Mouse (Mus musculus) cerebral cortex, adult 2 months (tissue): Measurements from ENCODE around the gene Fbxo30.

ENCODE experiments used
- WGBS: fragments of 180-500 bp; shearing (Covaris S2); methylation state at CpG from one replicate; pipeline ENCODE4 v1.1.7; 2018; 5-methylcytosine and 5-hydroxymethylcytosine counted together

The Fbxo30 gene

DNA sequence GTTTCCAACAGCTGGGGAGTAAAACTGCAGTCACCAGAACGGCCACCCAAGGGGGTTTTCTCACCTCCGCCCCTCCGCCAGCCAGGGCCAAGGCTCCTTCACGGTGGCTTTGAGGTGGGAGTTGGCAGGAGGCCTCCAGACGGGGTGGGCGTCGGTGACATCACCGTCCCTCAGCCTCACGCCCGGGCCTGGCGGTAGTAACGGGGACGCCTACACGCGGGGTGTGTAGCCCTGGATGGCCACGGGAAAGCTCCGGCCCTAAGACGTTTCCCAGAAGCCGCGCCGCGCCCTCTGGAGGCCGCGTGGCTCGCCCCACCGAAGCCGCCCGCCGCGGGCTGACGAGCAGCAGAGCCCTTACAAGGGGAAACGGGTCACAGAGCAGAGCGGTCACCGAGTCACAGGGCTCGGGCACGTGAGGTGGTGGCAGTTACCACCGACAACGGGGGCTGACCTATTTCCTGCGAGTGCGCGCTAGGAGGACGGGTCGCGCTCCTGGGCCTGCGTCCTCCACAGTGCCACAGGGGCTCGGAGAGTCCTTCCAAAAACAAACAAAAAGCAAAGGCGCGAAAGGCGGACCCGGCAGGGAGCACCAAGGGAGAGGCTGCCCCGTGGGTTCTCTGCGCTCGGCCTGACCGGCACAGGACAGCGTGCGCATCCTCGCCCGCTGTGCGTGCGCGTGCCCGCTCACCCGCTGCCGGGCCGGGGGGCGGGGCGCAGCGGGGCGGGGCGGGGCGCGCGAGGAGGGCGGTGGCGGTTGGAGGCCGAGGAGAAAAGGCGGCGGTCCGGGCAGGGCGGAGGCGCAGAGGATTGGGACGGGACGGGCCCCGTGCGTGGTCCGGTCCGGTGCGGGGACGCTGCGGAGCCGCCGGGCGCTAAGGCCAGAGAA, at the start of gene Fbxo30:
Gene Fbxo30, plus strand, starts transcription at position 753 of the 886 bp plus-strand sequence.
- WGBS = under 1% methylated on average over 89 of the region's 93 CpGs

DNA sequence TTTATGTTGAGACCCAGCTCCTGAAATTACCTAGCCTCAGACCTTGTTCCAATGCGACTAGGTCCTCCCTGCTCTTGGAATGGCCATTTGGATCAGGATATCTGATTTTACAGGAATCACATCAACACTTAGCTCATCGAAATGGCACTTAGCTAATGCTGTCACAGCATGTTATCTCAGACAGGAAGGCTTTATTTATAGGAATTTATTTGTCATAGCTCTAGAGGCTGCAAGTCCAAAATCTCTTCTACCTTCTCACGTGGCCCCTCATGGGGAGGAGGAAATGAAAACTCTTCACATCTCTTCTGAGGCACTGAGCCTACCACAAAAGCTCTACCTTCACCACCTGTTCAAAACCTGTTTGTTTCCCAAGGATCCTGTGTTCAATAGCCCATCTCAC, 47.9 kb upstream of the Fbxo30 start:
- WGBS = 68% methylated on average over 3 of the region's 3 CpGs

DNA sequence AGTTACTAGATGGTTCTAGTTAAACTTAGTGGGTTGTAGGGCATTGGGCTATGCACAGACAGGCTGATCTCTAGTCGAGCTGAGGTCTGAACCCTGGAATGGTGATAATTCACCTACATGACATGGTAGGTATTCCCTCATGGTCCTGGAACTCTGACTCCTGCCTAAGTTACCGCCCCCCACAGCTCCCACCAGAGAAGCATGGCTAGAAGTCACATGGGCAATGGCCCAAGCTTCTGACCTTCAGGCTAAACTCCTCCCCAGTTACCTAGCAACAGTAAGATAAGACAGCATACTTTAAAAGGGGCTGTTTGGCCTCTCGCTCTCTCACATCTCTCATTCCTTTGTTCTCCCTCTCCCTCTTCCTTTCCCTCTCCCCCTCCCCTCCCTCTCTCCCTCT, 38.1 kb upstream of the Fbxo30 start:
- 86% methylated on average over 3 of the region's 3 CpGs for WGBS

GRCm38 (mm10) chr10:11248210-11248609, 32.9 kb upstream of the Fbxo30 start:
- 73% methylated on average over 3 of the region's 3 CpGs for WGBS

DNA sequence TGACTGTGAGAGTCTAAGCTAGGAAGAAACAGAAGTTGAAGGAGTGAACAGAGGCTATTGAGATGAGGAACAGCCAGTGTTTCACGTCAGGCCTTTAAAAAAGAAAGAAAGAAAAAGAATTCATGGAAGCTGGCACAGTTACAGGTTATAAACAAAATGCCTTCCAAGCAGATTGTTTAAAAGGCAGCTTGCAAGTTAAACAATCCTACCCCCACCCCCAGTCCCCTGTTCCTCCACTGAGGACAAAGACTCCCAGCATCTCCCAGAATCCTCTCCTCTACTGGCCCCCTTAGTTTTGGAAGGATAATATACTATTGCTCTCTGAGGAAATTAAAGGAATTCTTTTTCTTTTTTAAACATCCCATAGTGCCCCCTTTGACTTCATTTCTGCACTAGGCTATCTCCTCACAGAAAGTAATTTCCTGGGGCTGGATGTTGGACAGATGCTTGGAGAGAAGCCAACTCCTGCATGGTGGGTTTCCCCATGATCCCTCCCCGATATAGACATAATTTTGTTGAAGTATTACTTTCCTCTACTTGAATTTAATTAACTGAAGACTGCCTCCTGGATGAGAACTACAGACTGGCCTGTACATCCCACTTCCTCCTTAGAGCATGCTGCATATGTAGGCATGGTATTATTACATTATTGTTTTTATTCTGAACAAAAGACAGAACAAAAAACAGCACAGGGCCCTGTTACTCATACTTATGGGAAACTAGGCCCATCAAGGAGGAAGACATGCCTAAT, 30.7 kb upstream of the Fbxo30 start:
- 43% methylated on average over 2 of the region's 2 CpGs for WGBS

GRCm38 (mm10) chr10:11253581-11253980, 27.5 kb upstream of the Fbxo30 start:
- 90% methylated on average over 4 of the region's 4 CpGs for WGBS

- 89% methylated on average over 2 of the region's 2 CpGs for WGBS
Observed at GRCm38 (mm10) chr10:11262292-11262691, 18.8 kb upstream of the Fbxo30 start.

- WGBS = 91% methylated on average over 2 of the region's 2 CpGs
Observed at GRCm38 (mm10) chr10:11263795-11264194, 17.3 kb upstream of the Fbxo30 start.

DNA sequence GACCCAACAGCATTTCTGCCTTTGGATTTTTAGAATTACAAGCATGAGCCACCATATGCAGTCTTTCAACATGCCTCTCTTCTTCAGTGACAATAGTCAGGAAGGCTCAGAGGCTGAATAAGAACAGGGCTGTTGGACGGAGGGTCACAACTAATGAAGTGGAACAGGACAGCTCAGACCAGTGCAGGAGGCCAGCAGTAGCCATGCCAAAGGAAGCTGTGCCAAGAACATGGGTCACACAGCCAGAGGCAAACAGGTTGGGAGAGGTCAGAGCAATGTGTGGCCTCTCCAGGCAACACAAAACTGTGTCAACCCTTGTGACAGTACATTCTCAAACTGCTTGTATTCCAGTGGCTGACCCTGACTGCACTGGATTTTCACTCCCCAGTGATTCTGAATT, 6.7 kb upstream of the Fbxo30 start:
- WGBS = 61% methylated on average over 1 of the region's 1 CpGs

- WGBS = 4% methylated on average over 6 of the region's 6 CpGs
Observed at GRCm38 (mm10) chr10:11280235-11280577, 924 bp upstream of the Fbxo30 start.

DNA sequence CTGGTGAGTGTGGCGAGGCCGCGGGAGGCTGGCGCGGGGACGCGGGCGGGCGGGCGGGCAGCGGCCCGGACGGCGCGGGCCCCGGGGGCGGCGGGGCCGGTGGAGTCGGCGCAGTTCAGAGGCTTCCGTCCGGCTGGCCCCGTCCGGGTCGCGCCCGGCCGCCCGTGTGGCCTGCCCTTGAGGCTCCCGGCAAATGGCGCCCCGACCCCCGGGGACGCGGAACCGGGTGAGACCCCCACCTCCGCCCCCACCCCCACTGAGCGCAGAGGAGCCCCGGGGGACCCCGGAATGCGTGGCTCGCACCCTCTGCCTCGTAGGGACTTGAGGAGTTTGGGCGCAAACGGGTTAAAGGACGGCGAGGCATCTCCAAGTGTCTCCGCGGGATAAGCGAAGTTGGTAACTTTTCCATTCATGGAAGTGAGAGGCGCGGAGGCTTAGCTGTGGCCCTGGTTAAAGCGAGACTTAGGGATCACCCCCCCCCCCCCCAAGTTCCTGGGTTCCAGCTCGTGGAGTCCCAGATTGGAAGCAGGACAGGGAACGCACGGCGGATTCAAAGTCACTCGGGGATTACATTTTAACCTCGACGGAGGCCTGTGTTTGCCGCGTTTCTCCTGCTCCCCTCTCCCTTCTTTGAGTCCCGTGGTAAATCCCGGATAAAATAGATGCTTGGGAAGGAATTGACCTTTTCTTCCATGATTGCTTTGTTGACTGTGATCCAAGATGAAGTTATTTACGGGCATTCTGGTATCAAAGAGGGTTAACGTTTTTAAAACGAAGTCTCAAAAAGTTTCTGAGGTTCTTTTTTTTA, 572 bp downstream of the Fbxo30 start:
- under 1% methylated on average over 60 of the region's 68 CpGs for WGBS

DNA sequence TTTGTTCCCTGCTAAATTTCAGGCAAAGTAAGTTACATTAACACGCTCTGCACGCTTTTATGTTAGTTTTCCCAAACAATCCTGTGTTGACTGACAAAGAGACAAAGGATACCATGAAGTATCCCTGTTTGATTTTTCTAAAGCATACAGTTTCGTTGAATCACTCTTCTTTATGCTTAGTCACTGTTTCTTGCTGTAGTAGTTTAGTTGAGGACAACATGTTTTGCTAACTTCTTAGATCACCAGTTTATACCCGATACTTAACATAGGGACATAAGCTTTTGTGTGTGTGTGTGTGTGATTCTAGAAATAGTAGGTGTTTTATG, 1.1 kb downstream of the Fbxo30 start:
- 14% methylated on average over 4 of the region's 4 CpGs for WGBS

GRCm38 (mm10) chr10:11298418-11298817, 17.3 kb downstream of the Fbxo30 start:
- 96% methylated on average over 6 of the region's 6 CpGs for WGBS

DNA sequence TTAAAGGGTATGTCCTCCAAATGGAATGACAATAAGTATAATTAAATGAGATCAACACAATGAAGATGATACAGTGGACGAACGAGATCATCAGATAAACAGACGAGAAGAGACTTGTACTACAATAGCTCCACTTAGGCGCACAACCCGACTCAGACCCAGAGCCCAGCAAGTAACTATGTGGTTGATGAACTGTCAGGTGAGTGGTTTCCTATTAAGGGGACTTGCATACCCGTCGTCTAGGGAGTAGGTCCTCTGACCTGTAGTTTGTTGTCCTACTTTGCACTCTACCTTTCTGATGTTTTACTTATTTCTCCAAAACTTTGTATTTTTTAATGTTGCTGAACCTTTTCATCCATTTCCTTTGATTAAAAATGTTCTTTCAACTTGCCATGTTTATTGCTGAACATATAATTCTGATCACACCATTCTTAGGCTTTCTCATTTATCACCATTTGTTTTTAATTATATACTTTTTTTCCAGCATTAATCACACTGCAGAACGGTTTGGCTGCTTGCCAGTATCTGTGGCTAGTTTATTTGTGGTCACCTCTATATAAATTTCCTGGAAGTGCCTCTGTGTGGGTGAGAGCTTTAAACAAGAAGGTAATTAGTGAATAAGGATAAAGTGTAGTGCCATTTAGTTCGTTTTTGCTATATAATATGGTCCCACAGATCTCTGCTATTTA, 24.4 kb downstream of the Fbxo30 start:
- 74% methylated on average over 9 of the region's 9 CpGs for WGBS

DNA sequence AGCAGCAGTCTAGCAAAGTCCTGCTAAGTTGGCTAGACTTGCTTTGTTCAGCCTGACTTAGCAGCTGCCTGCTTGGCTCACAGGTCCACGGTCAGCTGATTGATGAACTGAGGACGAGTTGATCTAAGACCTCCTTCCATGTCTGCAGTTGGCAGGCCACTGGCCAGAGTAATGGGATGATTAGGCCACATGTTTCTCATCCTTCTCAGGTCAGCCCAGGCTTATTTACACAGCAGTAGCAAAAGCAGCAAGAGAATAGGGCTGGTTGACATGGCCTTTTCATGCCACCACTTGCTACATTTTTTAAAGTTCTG, 24.9 kb downstream of the Fbxo30 start:
- WGBS = 60% methylated on average over 2 of the region's 2 CpGs

DNA sequence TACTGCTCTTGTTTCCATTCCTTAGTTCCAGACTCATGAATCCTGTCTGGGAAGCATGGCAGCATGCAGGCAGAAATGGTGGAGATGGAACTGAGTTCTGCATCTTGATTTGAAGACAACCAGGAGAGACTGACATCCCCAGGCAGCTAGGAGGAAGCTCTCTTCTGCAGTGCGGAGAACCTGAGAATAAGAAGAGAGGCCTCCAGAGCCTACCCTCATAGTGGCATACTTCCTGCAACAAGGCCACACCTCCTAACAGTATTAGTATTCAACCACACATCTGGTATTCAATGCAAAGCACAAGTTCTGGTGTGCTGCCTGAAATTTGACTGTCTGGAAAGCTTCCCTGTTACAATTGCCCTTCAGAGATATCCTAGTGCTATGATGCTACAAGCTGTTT, 28.7 kb downstream of the Fbxo30 start:
- 96% methylated on average over 1 of the region's 1 CpGs for WGBS

DNA sequence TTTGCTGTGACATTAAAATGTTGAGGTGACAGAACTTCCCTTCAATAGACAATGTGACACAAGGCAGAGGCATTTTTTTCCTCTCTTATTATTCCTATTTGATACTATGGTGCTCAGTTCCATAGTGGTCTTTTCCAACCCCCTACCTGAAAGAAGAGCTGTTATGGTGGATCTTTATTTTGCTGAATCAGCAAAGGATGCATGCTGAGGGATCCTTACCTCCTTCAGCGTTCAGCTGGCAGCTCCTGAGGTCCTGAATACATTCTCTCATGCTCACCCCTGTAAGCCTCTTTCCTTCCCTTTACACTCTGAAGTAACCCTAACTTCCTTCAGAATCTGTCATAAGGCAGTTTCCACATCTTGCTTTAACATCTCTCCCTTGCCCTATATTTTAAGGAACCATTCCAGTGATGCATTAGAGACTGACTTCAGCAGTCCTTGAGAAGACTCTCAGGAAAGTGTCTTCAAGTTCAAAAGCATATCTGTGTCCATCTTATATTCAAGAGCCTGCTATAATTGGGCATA, 38.4 kb downstream of the Fbxo30 start:
- WGBS = 84% methylated on average over 1 of the region's 1 CpGs

DNA sequence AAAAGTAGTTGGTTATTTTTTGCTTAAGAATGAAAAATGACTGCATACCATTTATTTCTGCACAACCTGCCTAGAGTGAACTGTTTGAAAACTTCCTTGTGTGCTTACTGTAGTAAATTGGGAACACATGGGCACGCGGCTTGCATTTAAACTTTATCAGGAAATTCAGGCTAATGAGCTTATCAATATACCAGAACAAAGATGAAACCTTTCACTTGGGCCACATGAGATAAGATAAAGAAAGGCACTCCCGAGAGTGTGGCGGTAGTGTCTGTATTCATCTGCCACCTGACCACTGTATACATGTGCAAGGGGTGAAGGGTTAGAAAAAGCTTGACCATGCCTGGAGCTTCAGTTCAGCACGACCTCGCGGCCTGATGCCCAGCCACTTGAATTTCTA, 41.2 kb downstream of the Fbxo30 start:
- WGBS = 95% methylated on average over 7 of the region's 7 CpGs

DNA sequence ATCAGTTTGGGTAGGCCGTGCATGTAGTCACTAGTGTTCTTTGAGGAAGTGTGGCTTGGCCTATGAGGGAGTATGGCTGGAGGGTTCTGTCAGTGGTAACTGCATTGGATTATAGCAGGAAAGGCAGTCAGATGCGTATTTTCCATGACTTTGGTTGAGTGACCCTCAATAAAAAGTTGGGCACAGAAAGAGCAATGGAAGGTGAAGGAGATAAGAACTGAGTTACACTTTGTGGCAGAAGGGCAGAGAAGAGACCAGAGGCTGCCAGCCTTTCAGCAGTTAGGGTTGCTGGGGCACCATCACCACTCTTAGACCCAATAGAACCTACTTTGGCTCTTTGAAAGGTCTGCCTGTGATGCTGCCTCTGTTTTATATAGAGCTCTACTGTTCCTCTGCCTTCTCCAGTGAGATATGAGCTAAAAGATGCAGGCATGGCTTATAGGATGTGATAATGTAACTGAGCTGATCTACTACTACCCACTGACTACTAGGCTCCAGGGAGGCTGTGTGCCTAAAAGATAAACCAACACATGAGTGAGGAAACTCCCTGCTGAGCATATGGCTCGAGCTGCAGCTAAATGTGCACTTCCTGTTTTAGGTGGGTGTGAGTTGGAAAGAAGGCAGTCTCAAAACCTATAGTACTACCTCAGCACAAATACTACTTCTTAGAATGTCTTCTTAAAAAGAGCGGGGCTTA, 42.2 kb downstream of the Fbxo30 start:
- WGBS = 60% methylated on average over 4 of the region's 4 CpGs

GRCm38 (mm10) chr10:11326526-11326925, 45.4 kb downstream of the Fbxo30 start:
- WGBS = 89% methylated on average over 3 of the region's 3 CpGs
